Mouse (Mus musculus): ENCODE measurements around the gene Tacc2.
"Not testable (repeated sequence)": the region's sequence is repeated elsewhere in the genome, so short reads cannot be mapped to it uniquely, and the experiment has no call there.

Gene Tacc2

GRCm38 (mm10) chr7:130577388-130578003 is at the start of gene Tacc2:
Tacc2 (plus strand) TSS chr7:130577438.
- no peak for DNase-seq

- not testable (repeated sequence) for DNase-seq
Observed at GRCm38 (mm10) chr7:130531138-130531537, 46.1 kb upstream of the Tacc2 start.

GRCm38 (mm10) chr7:130533316-130534260 is 43.6 kb upstream of the Tacc2 start:
- peak; percentile 93 for DNase-seq

- no peak for DNase-seq
Observed at GRCm38 (mm10) chr7:130535174-130535573, 42.1 kb upstream of the Tacc2 start.

- no peak for DNase-seq
Observed at GRCm38 (mm10) chr7:130537068-130537467, 40.2 kb upstream of the Tacc2 start.

- DNase-seq, result no peak
Observed at GRCm38 (mm10) chr7:130540176-130540575, 37.1 kb upstream of the Tacc2 start.

- no peak for DNase-seq
Observed at GRCm38 (mm10) chr7:130543181-130543580, 34.1 kb upstream of the Tacc2 start.

- DNase-seq, result no peak
Observed at GRCm38 (mm10) chr7:130545401-130545800, 31.8 kb upstream of the Tacc2 start.

GRCm38 (mm10) chr7:130545893-130546292 is 31.3 kb upstream of the Tacc2 start:
- no peak for DNase-seq

- no peak for DNase-seq
Observed at GRCm38 (mm10) chr7:130546421-130546790, 30.8 kb upstream of the Tacc2 start.

- peak; percentile 96 for DNase-seq
Observed at GRCm38 (mm10) chr7:130546791-130547484, 30.3 kb upstream of the Tacc2 start.

- DNase-seq, result no peak
Observed at GRCm38 (mm10) chr7:130547635-130548175, 29.5 kb upstream of the Tacc2 start.

GRCm38 (mm10) chr7:130552780-130553179 is 24.5 kb upstream of the Tacc2 start:
- DNase-seq, result peak; percentile 33

GRCm38 (mm10) chr7:130553321-130553720 is 23.9 kb upstream of the Tacc2 start:
- no peak for DNase-seq

GRCm38 (mm10) chr7:130555597-130555996 is 21.6 kb upstream of the Tacc2 start:
- DNase-seq, result no peak

- DNase-seq, result no peak
Observed at GRCm38 (mm10) chr7:130558592-130558991, 18.6 kb upstream of the Tacc2 start.

GRCm38 (mm10) chr7:130560933-130561332 is 16.3 kb upstream of the Tacc2 start:
- DNase-seq, result no peak

- DNase-seq, result no peak
Observed at GRCm38 (mm10) chr7:130563276-130563675, 14.0 kb upstream of the Tacc2 start.

- no peak for DNase-seq
Observed at GRCm38 (mm10) chr7:130563880-130564279, 13.4 kb upstream of the Tacc2 start.

- DNase-seq, result no peak
Observed at GRCm38 (mm10) chr7:130564596-130564995, 12.6 kb upstream of the Tacc2 start.

- DNase-seq, result no peak
Observed at GRCm38 (mm10) chr7:130568783-130569436, 8.3 kb upstream of the Tacc2 start.

GRCm38 (mm10) chr7:130570472-130570871 is 6.8 kb upstream of the Tacc2 start:
- DNase-seq, result no peak

GRCm38 (mm10) chr7:130572821-130573220 is 4.4 kb upstream of the Tacc2 start, which contains the start of gene Nsmce4a:
Nsmce4a (minus strand) TSS chr7:130573118.
- DNase-seq, result no peak

Measured in kidney, postnatal 10 days (tissue).